Mouse (Mus musculus) thymus, adult 18-20 months (tissue): ENCODE data around the gene 2410004P03Rik.

Experiments
- DNase-seq, 2 experiments: peaks; one replicate each; pipeline ENCODE4 v3.0.0; 2022; ENCODE audit warnings: mixed read lengths in 2 of 2

Gene 2410004P03Rik

GRCm38 (mm10) chr12:17011100-17011870 lies at the start of gene 2410004P03Rik:
Gene 2410004P03Rik (minus strand): TSS chr12:17011727.
- DNase-seq = peak; percentile 70 to 74

- DNase-seq = no peak
These were observed 49.7 kb upstream of the 2410004P03Rik start for GRCm38 (mm10) chr12:17061183-17061722.

GRCm38 (mm10) chr12:17058490-17058889 lies 47.0 kb upstream of the 2410004P03Rik start:
- no peak for DNase-seq

- DNase-seq = no peak
These were observed 45.6 kb upstream of the 2410004P03Rik start for GRCm38 (mm10) chr12:17057110-17057509.

- no peak for DNase-seq
These were observed 44.2 kb upstream of the 2410004P03Rik start for GRCm38 (mm10) chr12:17055766-17056165.

GRCm38 (mm10) chr12:17054691-17055090 lies 43.2 kb upstream of the 2410004P03Rik start:
- DNase-seq = no peak

- DNase-seq = no peak
These were observed 41.1 kb upstream of the 2410004P03Rik start for GRCm38 (mm10) chr12:17052673-17053072.

GRCm38 (mm10) chr12:17051057-17051456 lies 39.5 kb upstream of the 2410004P03Rik start:
- DNase-seq = no peak

- DNase-seq = no peak
These were observed 38.3 kb upstream of the 2410004P03Rik start for GRCm38 (mm10) chr12:17049796-17050195.

GRCm38 (mm10) chr12:17048979-17049612 lies 37.6 kb upstream of the 2410004P03Rik start:
- no peak for DNase-seq

GRCm38 (mm10) chr12:17043311-17043710 lies 31.8 kb upstream of the 2410004P03Rik start:
- DNase-seq = no peak

- no peak for DNase-seq
These were observed 29.0 kb upstream of the 2410004P03Rik start for GRCm38 (mm10) chr12:17040567-17040966.

- DNase-seq = no peak
These were observed 27.9 kb upstream of the 2410004P03Rik start for GRCm38 (mm10) chr12:17039415-17039814.

- no peak for DNase-seq
These were observed 26.7 kb upstream of the 2410004P03Rik start for GRCm38 (mm10) chr12:17038246-17038645.

- no peak for DNase-seq
These were observed 25.6 kb upstream of the 2410004P03Rik start for GRCm38 (mm10) chr12:17037053-17037610.

GRCm38 (mm10) chr12:17036532-17036931 lies 25.0 kb upstream of the 2410004P03Rik start:
- DNase-seq = no peak

- DNase-seq = peak in 1 of 2 experiments; percentile 19
These were observed 23.6 kb upstream of the 2410004P03Rik start for GRCm38 (mm10) chr12:17035128-17035527.

GRCm38 (mm10) chr12:17034671-17035070 lies 23.1 kb upstream of the 2410004P03Rik start:
- no peak for DNase-seq

GRCm38 (mm10) chr12:17033464-17033841 lies 21.9 kb upstream of the 2410004P03Rik start:
- no peak for DNase-seq

GRCm38 (mm10) chr12:17032694-17033463 lies 21.4 kb upstream of the 2410004P03Rik start:
- peak in 1 of 2 experiments; percentile 34 for DNase-seq

- no peak for DNase-seq
These were observed 13.1 kb upstream of the 2410004P03Rik start for GRCm38 (mm10) chr12:17024554-17025110.

- no peak for DNase-seq
These were observed 10.6 kb upstream of the 2410004P03Rik start for GRCm38 (mm10) chr12:17022145-17022544.
